ENCODE assay signal across 8 mouse cellular contexts in genomic region chr2:30242509-30242908, GRCm38 (mm10). TPM values are rescaled to one million over a fixed set of nuclear protein-coding genes. Genes with fewer than 3 reads are reported as not detected.
DNase-seq lines count a peak whose midpoint lies in the region; ATAC-seq and TF ChIP-seq lines count a peak whose summit lies in the region.

No protein-coding gene starts in this region.

- no peak overlapping the region for H3K4me2 ChIP-seq in intestine, postnatal 0 days (replicated peaks; ENCODE audit: low read depth)
- no peak overlapping the region for H3K4me2 ChIP-seq in lung, embryonic 16.5 days (ENCODE audit: low read depth, low read length)

- H3K36me3 ChIP-seq in intestine, postnatal 0 days (ENCODE audit: control insufficient read depth, insufficient read depth): peaks cover 40% of the 10 kb centered on the region
- H3K36me3 ChIP-seq in lung, embryonic 16.5 days (ENCODE audit: control insufficient read depth, insufficient read depth, low read length): peaks cover 22% of the 10 kb centered on the region

- H3K27ac ChIP-seq in gastrocnemius, adult 2 months: peak overlapping the region; percentile 91
- H3K27ac ChIP-seq in intestine, postnatal 0 days (ENCODE audit: low read depth, low read length): peak overlapping the region; percentile 68
- H3K27ac ChIP-seq in lung, embryonic 16.5 days (ENCODE audit: low read length): peak overlapping the region; percentile 70

- peak; percentile 32 for ATAC-seq in intestine, postnatal 0 days
- peak; percentile 31 for ATAC-seq in lung, embryonic 16.5 days (ENCODE audit: low read depth)

- DNase-seq in gastrocnemius, adult 2 months: peak; percentile 62
- DNase-seq in gastrocnemius, postnatal 4 days (ENCODE audit: low spot score in 2 of 2): no peak
- DNase-seq in adrenal gland, postnatal 10 days: peak; percentile 83
- DNase-seq in forelimb bud, embryonic 11.5 days (ENCODE audit: low read depth, low spot score): peak; percentile 48
- DNase-seq in layer of hippocampus, adult 9-10 months (ENCODE audit: low spot score): no peak
- DNase-seq in urinary bladder, postnatal 4 days (ENCODE audit: low spot score in 2 of 2): no peak

- H3K27me3 ChIP-seq in intestine, postnatal 0 days (replicated peaks; ENCODE audit: control insufficient read depth, insufficient read depth, low read length): no peaks in the 10 kb centered on the region
- no peaks in the 10 kb centered on the region for H3K27me3 ChIP-seq in lung, embryonic 16.5 days (ENCODE audit: control insufficient read depth, insufficient read depth, low read depth, low read length)

- 46% methylated on average over 4 of the region's 4 CpGs for WGBS in intestine, postnatal 0 days
- WGBS in lung, embryonic 16.5 days: 44% methylated on average over 4 of the region's 4 CpGs

- H3K4me3 ChIP-seq in gastrocnemius, adult 2 months: peak overlapping the region; percentile 96
- no peak overlapping the region for H3K4me3 ChIP-seq in intestine, postnatal 0 days (ENCODE audit: low read depth, low read length)
- H3K4me3 ChIP-seq in lung, embryonic 16.5 days (ENCODE audit: low read length): no peak overlapping the region

- H3K4me1 ChIP-seq in intestine, postnatal 0 days (replicated peaks; ENCODE audit: control insufficient read depth, insufficient read depth, low read length): peaks cover 10% of the 10 kb centered on the region
- H3K4me1 ChIP-seq in lung, embryonic 16.5 days (replicated peaks; ENCODE audit: control insufficient read depth, insufficient read depth, low read length): peaks cover 24% of the 10 kb centered on the region

- TF ChIP-seq CTCF in gastrocnemius, adult 2 months (IDR thresholded peaks at IDR 0.05): no peak
- TF ChIP-seq CTCF in intestine, postnatal 0 days (IDR thresholded peaks at IDR 0.05; ENCODE audit: low read depth): no peak

- intact Hi-C loops in gastrocnemius, adult 2 months (cut with DNase I): no loop called here

- H3K9me3 ChIP-seq in intestine, postnatal 0 days (ENCODE audit: control insufficient read depth): no peaks in the 10 kb centered on the region
- H3K9me3 ChIP-seq in lung, embryonic 16.5 days (ENCODE audit: control insufficient read depth, low read length): no peaks in the 10 kb centered on the region

- H3K9ac ChIP-seq in intestine, postnatal 0 days (ENCODE audit: low read depth, low read length): no peak overlapping the region
- no peak overlapping the region for H3K9ac ChIP-seq in lung, embryonic 16.5 days (ENCODE audit: low read length)

RNA-seq across cellular contexts. Expression of gene Gm28035, which starts 2.1 kb away (rescaled TPM):
- total RNA-seq in gastrocnemius, adult 2 months (2021): 1 to 10 TPM; 1.1 to 1.4 TPM
- 1 to 10 TPM; 1.0 to 1.3 TPM for total RNA-seq in gastrocnemius, postnatal 4 days (2021)
- 1 to 10 TPM; 1.9 to 2.0 TPM for total RNA-seq in adrenal gland, postnatal 10 days (2021)
- polyA plus RNA-seq in intestine, postnatal 0 days (2015; fragmentation: Nextera tagmentation; extraction: Ambion mirVana): 0.03 and 0.04 TPM in 2 replicates
- 0.16 and 0.18 TPM in 2 replicates for polyA plus RNA-seq in lung, embryonic 16.5 days (2015; fragmentation: Nextera tagmentation; extraction: Ambion mirVana)

RNA-seq across cellular contexts. Expression of gene Lrrc8a, which starts 5.0 kb away (rescaled TPM):
- 10 to 100 TPM; 19.6 to 37.9 TPM for total RNA-seq in gastrocnemius, adult 2 months (2021)
- total RNA-seq in gastrocnemius, postnatal 4 days (2021): 10 to 100 TPM; 26.6 to 26.7 TPM
- 10 to 100 TPM; 43.5 to 53.2 TPM for total RNA-seq in adrenal gland, postnatal 10 days (2021)
- 40.4 and 40.5 TPM in 2 replicates for polyA plus RNA-seq in intestine, postnatal 0 days (2015; fragmentation: Nextera tagmentation; extraction: Ambion mirVana)
- polyA plus RNA-seq in lung, embryonic 16.5 days (2015; fragmentation: Nextera tagmentation; extraction: Ambion mirVana): 41.9 and 42.0 TPM in 2 replicates

RNA-seq across cellular contexts. Expression of gene Phyhd1, which starts 23.5 kb away (rescaled TPM):
- 10 to 100 TPM; 27.8 to 34.5 TPM for total RNA-seq in gastrocnemius, adult 2 months (2021)
- 10 to 100 TPM; 16.7 to 19.3 TPM for total RNA-seq in gastrocnemius, postnatal 4 days (2021)
- 10 to 100 TPM; 23.7 to 24.1 TPM for total RNA-seq in adrenal gland, postnatal 10 days (2021)
- 3.1 and 3.7 TPM in 2 replicates for polyA plus RNA-seq in intestine, postnatal 0 days (2015; fragmentation: Nextera tagmentation; extraction: Ambion mirVana)
- 7.4 and 8.2 TPM in 2 replicates for polyA plus RNA-seq in lung, embryonic 16.5 days (2015; fragmentation: Nextera tagmentation; extraction: Ambion mirVana)

RNA-seq across cellular contexts. Expression of gene Kyat1, which starts 36.9 kb away (rescaled TPM):
- 10 to 100 TPM; 23.4 to 30.3 TPM for total RNA-seq in gastrocnemius, adult 2 months (2021)
- 10 to 100 TPM; 11.9 to 12.7 TPM for total RNA-seq in gastrocnemius, postnatal 4 days (2021)
- total RNA-seq in adrenal gland, postnatal 10 days (2021): 10 to 100 TPM; 27.4 to 27.9 TPM
- polyA plus RNA-seq in intestine, postnatal 0 days (2015; fragmentation: Nextera tagmentation; extraction: Ambion mirVana): 17.3 and 20.5 TPM in 2 replicates
- polyA plus RNA-seq in lung, embryonic 16.5 days (2015; fragmentation: Nextera tagmentation; extraction: Ambion mirVana): 12.7 and 12.9 TPM in 2 replicates

RNA-seq across cellular contexts. Expression of gene Gm28038, which starts 38.3 kb away (rescaled TPM):
- 1 to 10 TPM in 1 of 2 experiments, not detected in 1; 1.8 TPM for total RNA-seq in gastrocnemius, adult 2 months (2021)
- total RNA-seq in gastrocnemius, postnatal 4 days (2021): not detected
- total RNA-seq in adrenal gland, postnatal 10 days (2021): not detected
- not detected in 2 replicates for polyA plus RNA-seq in intestine, postnatal 0 days (2015; fragmentation: Nextera tagmentation; extraction: Ambion mirVana)
- polyA plus RNA-seq in lung, embryonic 16.5 days (2015; fragmentation: Nextera tagmentation; extraction: Ambion mirVana): not detected in 2 replicates

Comparison
In these comparisons a context has a peak if more than half of its experiments do, and no peak if none do; other contexts are left out.
1. DNase-seq: peak in gastrocnemius, adult 2 months (single experiment), adrenal gland, postnatal 10 days (single experiment) and forelimb bud, embryonic 11.5 days (single experiment); none in gastrocnemius, postnatal 4 days (0 of 2), layer of hippocampus, adult 9-10 months (single experiment) and urinary bladder, postnatal 4 days (0 of 2).
2. Peak in every context shown above with its lines, with median percentiles within 50 percentile points of each other: H3K27ac ChIP-seq.